Mouse (Mus musculus) heart, postnatal 0 days (tissue): ENCODE measurements at regions not wholly inside any gene's neighbourhood (a gene's known extent, or its start where the extent isn't known, plus 50 kb on each side); places are given as distances from the start of the nearest gene placed in this dataset.

Experiments
- CTCF ChIP-seq: IDR thresholded peaks from 2 replicates; pipeline ENCODE4 v1.5.1; 2016; ENCODE audit warnings: antibody characterized with exemption, control low read depth, low read depth
- EP300 ChIP-seq: IDR thresholded peaks from 2 replicates; pipeline ENCODE4 v1.6.1; 2016; ENCODE audit warnings: antibody characterized with exemption, low read depth

- no peak for TF ChIP-seq CTCF
- TF ChIP-seq EP300, result no peak
Measured at GRCm38 (mm10) chr6:111985452-111985851, 288.1 kb upstream of the Lmcd1 start.
